8 mouse cellular contexts compared by ENCODE assay signal in the genomic region with DNA sequence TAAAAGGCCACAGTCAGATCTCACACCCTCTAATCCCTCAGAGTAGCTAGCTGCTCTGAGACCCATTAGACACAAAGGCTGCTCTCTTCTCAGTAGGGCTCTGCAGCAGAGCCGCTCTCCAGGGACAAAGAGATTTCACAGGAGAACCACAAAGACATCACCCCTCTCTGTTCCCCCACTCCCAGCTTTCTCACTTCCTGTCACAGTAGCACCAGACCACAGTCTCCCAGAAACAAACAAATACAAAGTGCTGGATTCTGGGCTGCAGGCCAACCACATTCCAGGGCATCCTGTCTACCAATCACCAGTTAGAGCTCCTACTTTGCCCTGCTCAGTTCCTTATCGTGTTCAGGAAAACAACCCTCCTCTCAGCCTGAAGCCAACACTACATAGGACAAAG. TPM values are rescaled to one million over a fixed set of nuclear protein-coding genes. Genes with fewer than 3 reads are reported as not detected.
DNase-seq lines count a peak whose midpoint lies in the region; ATAC-seq and TF ChIP-seq lines count a peak whose summit lies in the region.

No protein-coding gene starts in this region.

- peak overlapping the region; percentile 30 for H3K4me2 ChIP-seq in hindbrain, postnatal 0 days (ENCODE audit: low read depth, low read length)

- peaks cover 33% of the 10 kb centered on the region for H3K4me1 ChIP-seq in hindbrain, postnatal 0 days (ENCODE audit: insufficient read depth, low read length)

- TF ChIP-seq CTCF in hindbrain, postnatal 0 days (IDR thresholded peaks at IDR 0.05; ENCODE audit: low read depth) = no peak
- TF ChIP-seq CTCF in left cerebral cortex, adult 2 months (IDR thresholded peaks at IDR 0.05) = no peak

- 1% methylated on average over 2 of the region's 2 CpGs for WGBS in hindbrain, postnatal 0 days

- no peaks in the 10 kb centered on the region for H3K9me3 ChIP-seq in hindbrain, postnatal 0 days (ENCODE audit: low read length)

- no peaks in the 10 kb centered on the region for H3K36me3 ChIP-seq in hindbrain, postnatal 0 days (ENCODE audit: insufficient read depth, low read length)

- H3K4me3 ChIP-seq in hindbrain, postnatal 0 days (ENCODE audit: low read length) = no peak overlapping the region
- no peak overlapping the region for H3K4me3 ChIP-seq in left cerebral cortex, adult 2 months

- H3K27me3 ChIP-seq in hindbrain, postnatal 0 days (ENCODE audit: insufficient read depth, low read length) = no peaks in the 10 kb centered on the region

- peak overlapping the region; percentile 81 for H3K27ac ChIP-seq in hindbrain, postnatal 0 days
- peak overlapping the region; percentile 84 for H3K27ac ChIP-seq in left cerebral cortex, adult 2 months

- intact Hi-C loops in left cerebral cortex, adult 2 months (cut with DNase I) = loop anchor here (2.0 kb wide), 1 partner anchor 13 kb away; no protein-coding TSS in a partner anchor

- ATAC-seq in hindbrain, postnatal 0 days = peak; percentile 97
- ATAC-seq in activated CD4-positive, CD25-positive, alpha-beta regulatory T cell, adult 4 months = no peak

- peak; percentile 96 for DNase-seq in adipocyte (ENCODE audit: low spot score)
- peak; percentile 79 for DNase-seq in embryo, embryonic 10 days (ENCODE audit: low spot score)
- peak; percentile 85 for DNase-seq in gastrocnemius, postnatal 10 days
- peak; percentile 86 for DNase-seq in hindbrain, postnatal 0 days (ENCODE audit: low spot score)
- DNase-seq in left cerebral cortex, adult 2 months (ENCODE audit: extremely low spot score in 1 of 2, low spot score in 2 of 2) = peak; percentile 49 to 72
- DNase-seq in lung, postnatal 25 days (ENCODE audit: low spot score) = peak; percentile 97
- peak; percentile 39 for DNase-seq in retina, postnatal 7 days (ENCODE audit: low read depth, low spot score)

- H3K9ac ChIP-seq in hindbrain, postnatal 0 days (replicated peaks; ENCODE audit: low read length) = no peak overlapping the region

RNA-seq across cellular contexts. Expression of a gene that starts 15.0 kb away (rescaled TPM):
- 10 to 100 TPM; 54.4 to 68.8 TPM for total RNA-seq in gastrocnemius, postnatal 10 days (2021)
- total RNA-seq in hindbrain, postnatal 0 days (2014; rRNA removed) = 75.7 and 86.5 TPM in 2 replicates
- 12.7 and 15.8 TPM in 2 replicates for polyA plus RNA-seq in hindbrain, postnatal 0 days (2015; fragmentation: Nextera tagmentation; extraction: Ambion mirVana)
- 10 to 100 TPM; 65.1 to 70.2 TPM for total RNA-seq in left cerebral cortex, adult 2 months (2021)
- under 1 TPM; 0.29 to 0.67 TPM for polyA plus RNA-seq in activated CD4-positive, CD25-positive, alpha-beta regulatory T cell, adult 4 months (2017; shearing (Covaris generic))

RNA-seq across cellular contexts. Expression of a gene that starts 23.3 kb away (rescaled TPM):
- total RNA-seq in gastrocnemius, postnatal 10 days (2021) = under 1 TPM in 1 of 2 experiments, not detected in 1; 0.09 TPM
- total RNA-seq in hindbrain, postnatal 0 days (2014; rRNA removed) = not detected in 2 replicates
- polyA plus RNA-seq in hindbrain, postnatal 0 days (2015; fragmentation: Nextera tagmentation; extraction: Ambion mirVana) = 0.50 and 0.68 TPM in 2 replicates
- not detected for total RNA-seq in left cerebral cortex, adult 2 months (2021)
- under 1 TPM; 0.15 to 0.53 TPM for polyA plus RNA-seq in activated CD4-positive, CD25-positive, alpha-beta regulatory T cell, adult 4 months (2017; shearing (Covaris generic))

RNA-seq across cellular contexts. Expression of a gene that starts 35.0 kb away (rescaled TPM):
- total RNA-seq in gastrocnemius, postnatal 10 days (2021) = 10 to 100 TPM; 25.4 to 26.7 TPM
- total RNA-seq in hindbrain, postnatal 0 days (2014; rRNA removed) = 271 and 302 TPM in 2 replicates
- 247 and 248 TPM in 2 replicates for polyA plus RNA-seq in hindbrain, postnatal 0 days (2015; fragmentation: Nextera tagmentation; extraction: Ambion mirVana)
- total RNA-seq in left cerebral cortex, adult 2 months (2021) = 10 to 100 TPM; 27.4 to 33.3 TPM
- 100 to 1,000 TPM; 152 to 184 TPM for polyA plus RNA-seq in activated CD4-positive, CD25-positive, alpha-beta regulatory T cell, adult 4 months (2017; shearing (Covaris generic))

RNA-seq across cellular contexts. Expression of a gene that starts 42.2 kb away (rescaled TPM):
- total RNA-seq in gastrocnemius, postnatal 10 days (2021) = not detected
- total RNA-seq in hindbrain, postnatal 0 days (2014; rRNA removed) = not detected in 2 replicates
- not detected in 2 replicates for polyA plus RNA-seq in hindbrain, postnatal 0 days (2015; fragmentation: Nextera tagmentation; extraction: Ambion mirVana)
- 1 to 10 TPM; 7.6 to 9.6 TPM for total RNA-seq in left cerebral cortex, adult 2 months (2021)
- not detected for polyA plus RNA-seq in activated CD4-positive, CD25-positive, alpha-beta regulatory T cell, adult 4 months (2017; shearing (Covaris generic))

RNA-seq across cellular contexts. Expression of a gene that starts 42.6 kb away (rescaled TPM):
- total RNA-seq in gastrocnemius, postnatal 10 days (2021) = 10 to 100 TPM; 11.0 to 13.6 TPM
- 31.4 and 31.6 TPM in 2 replicates for total RNA-seq in hindbrain, postnatal 0 days (2014; rRNA removed)
- polyA plus RNA-seq in hindbrain, postnatal 0 days (2015; fragmentation: Nextera tagmentation; extraction: Ambion mirVana) = 47.4 and 47.5 TPM in 2 replicates
- total RNA-seq in left cerebral cortex, adult 2 months (2021) = 10 to 100 TPM; 30.7 to 30.9 TPM
- polyA plus RNA-seq in activated CD4-positive, CD25-positive, alpha-beta regulatory T cell, adult 4 months (2017; shearing (Covaris generic)) = 10 to 100 TPM; 16.9 to 17.8 TPM

Comparison
In these comparisons a context has a peak if more than half of its experiments do, and no peak if none do; other contexts are left out.
1. DNase-seq: peak in every context shown above with its lines; median percentile 97 in lung, postnatal 25 days; 96 in adipocyte; 86 in hindbrain, postnatal 0 days; 85 in gastrocnemius, postnatal 10 days; 79 in embryo, embryonic 10 days; 60 in left cerebral cortex, adult 2 months; 39 in retina, postnatal 7 days.